Mouse (Mus musculus): Measurements from ENCODE around the gene Pi4k2a. TPM values are rescaled to one million over a fixed set of nuclear protein-coding genes. Genes with fewer than 3 reads are reported as not detected.

The Pi4k2a gene
- 6.3 TPM for polyA plus RNA-seq (2014; fragmentation: Illumina TruSeq; extraction: RNeasy Lipid Tissue Mini Kit (QIAGEN cat#74804); ENCODE audit: low replicate concordance)

GRCm38 (mm10) chr19:42089748-42090595 lies at the start of gene Pi4k2a:
Pi4k2a (plus strand) TSS chr19:42090470.

DNA sequence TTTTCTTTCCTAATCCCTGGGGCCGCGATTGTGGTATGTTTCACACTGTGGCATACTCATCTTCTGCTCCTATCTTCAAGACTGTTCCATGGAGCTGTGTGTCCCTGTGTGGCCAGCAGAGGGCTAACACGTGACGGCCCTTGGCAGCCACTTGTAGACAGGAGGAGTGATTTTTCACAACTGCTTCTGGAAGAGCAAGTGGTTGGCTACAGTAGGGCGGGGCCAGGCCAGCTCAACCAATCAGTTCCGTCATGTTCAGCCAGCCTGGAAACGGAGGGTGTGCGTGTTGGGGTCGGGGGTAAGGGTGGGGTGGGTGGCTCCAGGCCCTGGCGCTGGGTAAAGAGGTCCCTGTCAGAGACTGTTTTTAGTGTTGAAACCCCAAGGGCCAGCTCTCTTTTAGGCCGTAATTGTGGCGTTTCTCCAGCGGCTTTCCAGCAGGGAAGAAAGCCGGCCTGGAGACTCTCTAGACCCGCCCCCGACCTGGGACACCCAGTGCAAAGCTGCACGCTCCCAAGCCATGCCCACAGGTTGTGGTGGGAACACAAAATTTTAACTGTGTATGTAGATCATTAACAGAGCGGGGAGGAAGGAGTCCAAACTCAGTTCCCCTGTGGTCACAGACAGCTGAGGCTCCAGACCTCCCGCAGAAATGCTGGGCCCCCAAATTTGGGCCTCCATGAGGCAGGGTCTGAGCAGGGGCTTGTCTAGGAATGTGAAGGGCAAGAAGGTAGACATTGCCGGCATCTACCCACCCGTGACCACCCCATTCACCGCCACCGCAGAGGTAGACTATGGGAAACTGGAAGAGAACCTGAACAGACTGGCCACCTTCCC lies 44.8 kb upstream of the Pi4k2a start, which contains the start of gene Hoga1:
TSS of gene Hoga1 (plus strand) at position 342 of the 834 bp plus-strand sequence.

GRCm38 (mm10) chr19:42051948-42052347 lies 38.3 kb upstream of the Pi4k2a start, which contains the start of gene 4933411K16Rik:
4933411K16Rik (plus strand) TSS chr19:42052248.

DNA sequence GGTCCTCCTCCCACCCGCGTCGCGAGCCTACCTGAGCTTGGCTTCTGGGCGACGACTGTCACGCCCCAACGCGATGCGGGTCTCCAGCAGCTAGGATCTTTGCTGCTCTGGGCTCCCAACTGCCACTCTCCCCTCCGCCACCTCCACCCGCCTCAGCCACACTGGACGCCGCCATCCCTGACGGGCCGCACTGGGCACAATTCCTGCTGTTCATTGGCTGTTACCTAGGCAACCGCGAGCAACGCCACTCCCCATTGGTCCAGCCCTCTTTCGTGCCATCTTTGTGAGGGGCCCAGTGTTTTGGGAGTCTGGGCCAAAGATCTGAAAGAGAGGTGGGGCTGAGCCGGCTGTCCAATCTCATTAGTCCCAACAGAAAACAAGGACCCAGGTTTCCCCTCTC lies 4.1 kb upstream of the Pi4k2a start, which contains the start of gene Morn4:
TSS of gene Morn4 (minus strand) at position 192 of the 400 bp plus-strand sequence.

DNA sequence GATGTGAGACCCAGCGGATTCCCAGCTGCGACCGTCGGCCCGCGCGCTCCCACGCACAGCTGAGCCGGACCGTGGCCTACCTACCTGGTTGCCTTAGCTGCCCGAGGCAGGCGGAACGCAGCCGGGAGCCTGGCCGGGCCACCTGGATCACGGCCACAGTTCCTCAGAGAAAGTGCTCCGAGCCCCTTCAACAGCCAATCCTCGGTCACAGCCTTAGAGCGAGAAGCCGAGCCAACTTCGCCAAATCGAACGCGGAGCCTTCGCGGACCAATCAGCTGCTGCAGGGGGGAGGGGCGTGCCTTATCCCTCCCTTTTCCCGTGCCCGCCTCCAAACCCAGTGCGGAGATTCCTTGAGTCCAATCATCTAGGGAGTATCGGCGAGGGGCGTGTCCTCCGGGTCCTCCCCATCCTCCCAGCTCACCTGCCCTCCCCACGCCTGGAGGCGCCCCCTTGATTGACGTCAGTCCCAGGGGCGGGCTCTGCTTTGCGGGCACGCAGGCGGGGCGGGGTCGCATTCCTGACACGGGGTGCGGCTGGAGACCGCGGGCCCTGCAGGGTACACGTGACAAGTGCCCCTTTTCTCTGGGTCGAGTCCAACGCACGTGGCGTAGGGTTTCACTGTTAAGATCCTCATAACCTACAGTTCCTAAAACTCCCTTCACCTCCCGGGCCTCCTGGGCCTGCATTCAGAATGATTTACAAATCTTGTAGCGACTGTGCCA lies 38.7 kb downstream of the Pi4k2a start, which contains the start of gene Avpi1:
TSS of gene Avpi1 (minus strand) at position 273 of the 722 bp plus-strand sequence.

DNA sequence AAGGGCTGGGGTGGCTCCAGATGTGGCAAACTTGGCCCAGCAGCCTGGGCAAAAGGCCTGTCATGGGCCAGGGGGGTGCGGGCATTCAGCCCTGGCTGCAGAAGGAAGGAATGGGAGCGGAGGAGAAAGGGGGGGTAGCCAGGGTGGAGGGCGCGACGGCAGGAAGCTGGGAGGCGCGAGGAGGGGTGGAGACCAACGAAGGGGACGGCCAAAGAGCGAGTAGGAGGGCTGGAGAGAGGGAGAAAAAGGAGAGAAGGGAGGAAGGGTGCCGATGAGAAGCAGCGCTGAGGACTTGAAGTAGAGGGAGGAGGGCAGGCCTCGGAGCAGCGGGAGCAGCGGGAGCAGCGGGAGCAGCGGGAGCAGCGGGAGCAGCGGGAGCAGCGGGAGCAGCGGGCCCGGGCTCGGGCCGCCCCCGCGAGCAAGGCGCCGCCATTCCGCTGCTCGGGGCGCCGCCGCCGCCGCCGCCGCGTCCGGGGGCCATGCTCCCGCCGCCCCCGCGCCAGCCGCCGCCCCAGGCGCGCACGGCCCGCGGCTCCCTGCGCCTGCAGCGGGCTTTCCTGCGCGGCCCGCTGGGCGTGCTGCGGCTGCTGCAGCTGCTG lies 57.0 kb downstream of the Pi4k2a start, which contains the start of gene Marveld1:
TSS of gene Marveld1 (plus strand) at position 231 of the 599 bp plus-strand sequence.

GRCm38 (mm10) chr19:42163764-42164163 lies 73.5 kb downstream of the Pi4k2a start, which contains the start of gene Zfyve27:
Zfyve27 (plus strand) TSS chr19:42163951.

Other genes with a start within 250 kb of the Pi4k2a start
- gene Frat2, start 242.3 kb upstream of the Pi4k2a start, polyA plus RNA-seq (2014; fragmentation: Illumina TruSeq; extraction: RNeasy Lipid Tissue Mini Kit (QIAGEN cat#74804); ENCODE audit: low replicate concordance): 12.3 TPM
- gene Rrp12, start 194.3 kb upstream of the Pi4k2a start, polyA plus RNA-seq (2014; fragmentation: Illumina TruSeq; extraction: RNeasy Lipid Tissue Mini Kit (QIAGEN cat#74804); ENCODE audit: low replicate concordance): 0.22 TPM
- gene Pgam1, start 178.5 kb upstream of the Pi4k2a start, polyA plus RNA-seq (2014; fragmentation: Illumina TruSeq; extraction: RNeasy Lipid Tissue Mini Kit (QIAGEN cat#74804); ENCODE audit: low replicate concordance): 259 TPM
- 12.8 TPM for gene Exosc1, start 157.0 kb upstream of the Pi4k2a start, polyA plus RNA-seq (2014; fragmentation: Illumina TruSeq; extraction: RNeasy Lipid Tissue Mini Kit (QIAGEN cat#74804); ENCODE audit: low replicate concordance)
- gene Zdhhc16, start 157.0 kb upstream of the Pi4k2a start, polyA plus RNA-seq (2014; fragmentation: Illumina TruSeq; extraction: RNeasy Lipid Tissue Mini Kit (QIAGEN cat#74804); ENCODE audit: low replicate concordance): 16.8 TPM
- 8.1 TPM for gene Mms19, start 109.3 kb upstream of the Pi4k2a start, polyA plus RNA-seq (2014; fragmentation: Illumina TruSeq; extraction: RNeasy Lipid Tissue Mini Kit (QIAGEN cat#74804); ENCODE audit: low replicate concordance)
- gene Ubtd1, start 108.7 kb upstream of the Pi4k2a start, polyA plus RNA-seq (2014; fragmentation: Illumina TruSeq; extraction: RNeasy Lipid Tissue Mini Kit (QIAGEN cat#74804); ENCODE audit: low replicate concordance): not detected
- gene Ankrd2, start 54.5 kb upstream of the Pi4k2a start, polyA plus RNA-seq (2014; fragmentation: Illumina TruSeq; extraction: RNeasy Lipid Tissue Mini Kit (QIAGEN cat#74804); ENCODE audit: low replicate concordance): not detected
- 0.71 TPM for gene Hoga1, start 44.9 kb upstream of the Pi4k2a start, polyA plus RNA-seq (2014; fragmentation: Illumina TruSeq; extraction: RNeasy Lipid Tissue Mini Kit (QIAGEN cat#74804); ENCODE audit: low replicate concordance)
- not detected for gene 4933411K16Rik, start 38.2 kb upstream of the Pi4k2a start, polyA plus RNA-seq (2014; fragmentation: Illumina TruSeq; extraction: RNeasy Lipid Tissue Mini Kit (QIAGEN cat#74804); ENCODE audit: low replicate concordance)
- gene Morn4, start 4.1 kb upstream of the Pi4k2a start, polyA plus RNA-seq (2014; fragmentation: Illumina TruSeq; extraction: RNeasy Lipid Tissue Mini Kit (QIAGEN cat#74804); ENCODE audit: low replicate concordance): not detected
- not detected for gene Avpi1, start 38.6 kb downstream of the Pi4k2a start, polyA plus RNA-seq (2014; fragmentation: Illumina TruSeq; extraction: RNeasy Lipid Tissue Mini Kit (QIAGEN cat#74804); ENCODE audit: low replicate concordance)
- 3.7 TPM for gene Marveld1, start 56.9 kb downstream of the Pi4k2a start, polyA plus RNA-seq (2014; fragmentation: Illumina TruSeq; extraction: RNeasy Lipid Tissue Mini Kit (QIAGEN cat#74804); ENCODE audit: low replicate concordance)
- gene Zfyve27, start 73.5 kb downstream of the Pi4k2a start, polyA plus RNA-seq (2014; fragmentation: Illumina TruSeq; extraction: RNeasy Lipid Tissue Mini Kit (QIAGEN cat#74804); ENCODE audit: low replicate concordance): 8.5 TPM
- 0.45 TPM for gene Sfrp5, start 111.8 kb downstream of the Pi4k2a start, polyA plus RNA-seq (2014; fragmentation: Illumina TruSeq; extraction: RNeasy Lipid Tissue Mini Kit (QIAGEN cat#74804); ENCODE audit: low replicate concordance)
- gene Golga7b, start 157.1 kb downstream of the Pi4k2a start, polyA plus RNA-seq (2014; fragmentation: Illumina TruSeq; extraction: RNeasy Lipid Tissue Mini Kit (QIAGEN cat#74804); ENCODE audit: low replicate concordance): 0.30 TPM